Mouse (Mus musculus): ENCODE measurements around the gene Gm49325. TPM values are rescaled to one million over a fixed set of nuclear protein-coding genes. Genes with fewer than 3 reads are reported as not detected.

Gene Gm49325
- total RNA-seq, 1 experiment = 5.4 TPM

- TF ChIP-seq MAFK (IDR thresholded peaks at IDR 0.05; ENCODE audit: insufficient read depth, low read depth, low read length) = no peak
- TF ChIP-seq ZNF384 (IDR thresholded peaks at IDR 0.05; ENCODE audit: low read depth, low read length) = no peak
- TF ChIP-seq ZC3H11A (IDR thresholded peaks at IDR 0.05; ENCODE audit: borderline replicate concordance, low read depth, low read length) = no peak
- TF ChIP-seq CHD2 (IDR thresholded peaks at IDR 0.05; ENCODE audit: low read depth, low read length) = no peak
- TF ChIP-seq HCFC1 (IDR thresholded peaks at IDR 0.05; ENCODE audit: borderline replicate concordance, insufficient read depth, low read length) = no peak
- Histone ChIP-seq H3K27ac (ENCODE audit: insufficient read depth, low read depth, low read length, poor library complexity, severe bottlenecking) (no peak overlapping the region), H3K4me3 (ENCODE audit: insufficient read depth in 1 of 2, low read depth in 1 of 2, low read length in 2 of 2, poor library complexity in 1 of 2, severe bottlenecking in 1 of 2) (no peak overlapping the region), H3K36me3 (ENCODE audit: control insufficient read depth, insufficient read depth, low read length, poor library complexity, severe bottlenecking) (peaks cover 32% of the 10 kb centered on the region), H3K9ac (ENCODE audit: insufficient read depth, low read depth, low read length, poor library complexity, severe bottlenecking) (no peak overlapping the region), H3K4me1 (ENCODE audit: control insufficient read depth in 2 of 2, insufficient read depth in 2 of 2, low read length in 2 of 2, poor library complexity in 1 of 2) (peaks cover 3 to 11% of the 10 kb centered on the region in 2 experiments; a peak in 2 of 4 replicates), H3K9me3 (ENCODE audit: control insufficient read depth, insufficient read depth, low read depth, low read length) (no peaks in the 10 kb centered on the region)
- DNase-seq (ENCODE audit: low read depth, low spot score) = no peak
- in situ Hi-C loops (cut with MboI; ENCODE audit: low sequenced_read_pairs in 2 of 2, unreplicated experiment in 2 of 2) = no loop called here
These were observed 39.6 kb downstream of the Gm49325 start for GRCm38 (mm10) chr10:77645571-77645970.

DNA sequence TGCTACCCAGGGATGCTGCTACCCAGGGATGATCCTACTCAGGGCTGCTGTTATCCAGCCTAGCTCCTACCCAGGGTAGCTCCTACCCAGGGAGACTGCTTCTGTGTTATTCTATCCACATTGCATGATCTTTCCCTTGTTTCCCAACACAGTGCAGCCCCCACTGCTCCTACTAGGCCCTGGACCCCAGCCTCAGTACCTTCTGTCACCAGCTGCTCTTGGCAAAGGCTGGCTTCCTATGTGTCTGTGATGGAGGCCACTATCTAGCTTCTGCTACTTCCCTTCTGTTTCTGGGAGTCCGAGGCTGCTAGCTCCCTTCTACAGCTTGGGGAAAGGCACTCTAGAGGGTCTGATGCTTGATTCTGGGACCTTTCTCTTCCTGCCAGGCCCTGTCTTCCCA, 41.5 kb downstream of the Gm49325 start:
- TF ChIP-seq HCFC1 (IDR thresholded peaks at IDR 0.05; ENCODE audit: borderline replicate concordance, insufficient read depth, low read length) (no peak), CHD2 (IDR thresholded peaks at IDR 0.05; ENCODE audit: low read depth, low read length) (no peak), ZC3H11A (IDR thresholded peaks at IDR 0.05; ENCODE audit: borderline replicate concordance, low read depth, low read length) (no peak)
- no peaks in the 10 kb centered on the region for H3K9me3 ChIP-seq (ENCODE audit: control insufficient read depth, insufficient read depth, low read depth, low read length)

DNA sequence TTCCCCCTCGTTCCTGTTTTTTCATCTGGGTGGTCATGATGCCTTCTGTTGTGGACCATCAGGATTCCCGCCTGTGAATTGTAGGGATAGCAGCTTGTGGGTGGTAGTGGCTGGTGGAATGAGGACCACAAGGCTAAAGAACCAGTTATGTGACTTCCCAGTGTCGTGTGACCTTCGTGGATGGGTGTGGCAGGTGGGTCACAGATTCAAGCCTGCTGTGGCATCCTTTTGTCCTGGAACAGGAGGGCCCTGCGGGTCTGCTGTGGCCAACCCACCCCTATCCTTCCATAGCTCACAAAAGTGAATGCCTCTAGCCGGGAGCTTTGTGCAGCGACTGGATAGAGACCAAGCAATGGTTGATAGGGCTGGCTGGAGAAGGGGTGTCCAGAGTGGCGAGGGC, 41.9 kb downstream of the Gm49325 start:
- in situ Hi-C loops (cut with MboI; ENCODE audit: low sequenced_read_pairs in 2 of 2, unreplicated experiment in 2 of 2) = no loop called here
- H3K27ac ChIP-seq (ENCODE audit: insufficient read depth, low read depth, low read length, poor library complexity, severe bottlenecking) = no peak overlapping the region
- no peak overlapping the region for H3K4me3 ChIP-seq (ENCODE audit: insufficient read depth in 1 of 2, low read depth in 1 of 2, low read length in 2 of 2, poor library complexity in 1 of 2, severe bottlenecking in 1 of 2)
- DNase-seq (ENCODE audit: low read depth, low spot score) = no peak
- peaks cover 3 to 14% of the 10 kb centered on the region in 2 experiments; a peak in 2 of 4 replicates for H3K4me1 ChIP-seq (ENCODE audit: control insufficient read depth in 2 of 2, insufficient read depth in 2 of 2, low read length in 2 of 2, poor library complexity in 1 of 2)
- H3K9me3 ChIP-seq (ENCODE audit: control insufficient read depth, insufficient read depth, low read depth, low read length) = no peaks in the 10 kb centered on the region
- H3K36me3 ChIP-seq (ENCODE audit: control insufficient read depth, insufficient read depth, low read length, poor library complexity, severe bottlenecking) = peaks cover 19% of the 10 kb centered on the region
- no peak for TF ChIP-seq CHD2 (IDR thresholded peaks at IDR 0.05; ENCODE audit: low read depth, low read length)
- TF ChIP-seq HCFC1 (IDR thresholded peaks at IDR 0.05; ENCODE audit: borderline replicate concordance, insufficient read depth, low read length) = no peak
- no peak for TF ChIP-seq ZNF384 (IDR thresholded peaks at IDR 0.05; ENCODE audit: low read depth, low read length)
- no peak for TF ChIP-seq MAFK (IDR thresholded peaks at IDR 0.05; ENCODE audit: insufficient read depth, low read depth, low read length)
- no peak overlapping the region for H3K9ac ChIP-seq (ENCODE audit: insufficient read depth, low read depth, low read length, poor library complexity, severe bottlenecking)

More for the DNA sequence above, 41.5 kb downstream of the Gm49325 start:
- H3K9ac ChIP-seq (ENCODE audit: insufficient read depth, low read depth, low read length, poor library complexity, severe bottlenecking) = no peak overlapping the region
- no peak for DNase-seq (ENCODE audit: low read depth, low spot score)
- H3K27ac ChIP-seq (ENCODE audit: insufficient read depth, low read depth, low read length, poor library complexity, severe bottlenecking) = no peak overlapping the region
- in situ Hi-C loops (cut with MboI; ENCODE audit: low sequenced_read_pairs in 2 of 2, unreplicated experiment in 2 of 2) = no loop called here
- peaks cover 3 to 14% of the 10 kb centered on the region in 2 experiments; a peak in 2 of 4 replicates for H3K4me1 ChIP-seq (ENCODE audit: control insufficient read depth in 2 of 2, insufficient read depth in 2 of 2, low read length in 2 of 2, poor library complexity in 1 of 2)
- H3K36me3 ChIP-seq (ENCODE audit: control insufficient read depth, insufficient read depth, low read length, poor library complexity, severe bottlenecking) = peaks cover 19% of the 10 kb centered on the region
- H3K4me3 ChIP-seq (ENCODE audit: insufficient read depth in 1 of 2, low read depth in 1 of 2, low read length in 2 of 2, poor library complexity in 1 of 2, severe bottlenecking in 1 of 2) = no peak overlapping the region

DNA sequence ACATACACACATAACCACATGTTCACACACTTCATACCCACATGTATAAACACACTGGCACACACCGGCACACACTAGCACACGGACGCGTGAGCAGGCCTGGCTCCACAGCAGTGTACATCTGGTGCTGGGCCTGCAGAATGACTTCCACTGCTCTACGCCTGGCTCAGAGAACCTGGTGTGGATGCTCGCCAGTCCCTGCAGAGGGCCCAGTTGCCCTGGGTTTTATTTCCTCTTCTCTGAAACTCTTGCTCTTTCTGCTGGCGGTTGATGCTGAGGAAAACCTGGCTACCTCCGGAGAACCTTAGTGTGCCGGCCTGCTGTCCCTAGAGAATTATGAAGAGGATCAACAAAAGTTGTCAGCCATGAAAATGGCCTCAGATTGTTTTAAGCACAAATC, 46.0 kb downstream of the Gm49325 start:
- Histone ChIP-seq H3K36me3 (ENCODE audit: control insufficient read depth, insufficient read depth, low read length, poor library complexity, severe bottlenecking) (no peaks in the 10 kb centered on the region), H3K4me1 (ENCODE audit: control insufficient read depth in 2 of 2, insufficient read depth in 2 of 2, low read length in 2 of 2, poor library complexity in 1 of 2) (peaks cover 3 to 14% of the 10 kb centered on the region in 2 experiments; a peak in 2 of 4 replicates), H3K27ac (ENCODE audit: insufficient read depth, low read depth, low read length, poor library complexity, severe bottlenecking) (no peak overlapping the region), H3K9me3 (ENCODE audit: control insufficient read depth, insufficient read depth, low read depth, low read length) (no peaks in the 10 kb centered on the region), H3K4me3 (ENCODE audit: insufficient read depth in 1 of 2, low read depth in 1 of 2, low read length in 2 of 2, poor library complexity in 1 of 2, severe bottlenecking in 1 of 2) (no peak overlapping the region), H3K9ac (ENCODE audit: insufficient read depth, low read depth, low read length, poor library complexity, severe bottlenecking) (no peak overlapping the region)
- TF ChIP-seq ZNF384 (IDR thresholded peaks at IDR 0.05; ENCODE audit: low read depth, low read length) = no peak
- TF ChIP-seq MAFK (IDR thresholded peaks at IDR 0.05; ENCODE audit: insufficient read depth, low read depth, low read length) = no peak
- no peak for TF ChIP-seq HCFC1 (IDR thresholded peaks at IDR 0.05; ENCODE audit: borderline replicate concordance, insufficient read depth, low read length)
- no peak for TF ChIP-seq CHD2 (IDR thresholded peaks at IDR 0.05; ENCODE audit: low read depth, low read length)
- TF ChIP-seq ZC3H11A (IDR thresholded peaks at IDR 0.05; ENCODE audit: borderline replicate concordance, low read depth, low read length) = no peak
- no peak for DNase-seq (ENCODE audit: low read depth, low spot score)
- in situ Hi-C loops (cut with MboI; ENCODE audit: low sequenced_read_pairs in 2 of 2, unreplicated experiment in 2 of 2) = no loop called here

Data from ES-E14 (cell line).